Mouse (Mus musculus): ENCODE measurements around the gene Loxl1. TPM values are rescaled to one million over a fixed set of nuclear protein-coding genes. Genes with fewer than 3 reads are reported as not detected.

Gene Loxl1
- polyA plus RNA-seq (2015; fragmentation: Nextera tagmentation; extraction: Ambion mirVana): 3.9 and 4.8 TPM in 2 replicates

- Histone ChIP-seq H3K27ac (no peak within 1 kb of the TSS), H3K27me3 (peaks cover 35% of the 10 kb centered on the region), H3K36me3 (no peaks in the 10 kb centered on the region), H3K9me3 (no peaks in the 10 kb centered on the region), H3K9ac (replicated peaks) (peak within 1 kb of the TSS; percentile 52), H3K4me1 (replicated peaks) (peaks cover 51% of the 10 kb centered on the region), H3K4me3 (replicated peaks) (peak within 1 kb of the TSS; percentile 38), H3K4me2 (replicated peaks) (peak within 1 kb of the TSS; percentile 64)
- under 1% methylated on average over 21 of the region's 21 CpGs for WGBS
- ATAC-seq: peak; percentile 53
Measured at GRCm38 (mm10) chr9:58312944-58313359, at the start of gene Loxl1. Gene Loxl1 (minus strand): TSS chr9:58313186.

GRCm38 (mm10) chr9:58361956-58362355, 49.0 kb upstream of the Loxl1 start:
- no peaks in the 10 kb centered on the region for H3K27me3 ChIP-seq
- H3K4me2 ChIP-seq (replicated peaks): no peak overlapping the region
- H3K9ac ChIP-seq (replicated peaks): no peak overlapping the region
- H3K27ac ChIP-seq: no peak overlapping the region
- no peaks in the 10 kb centered on the region for H3K36me3 ChIP-seq
- no peaks in the 10 kb centered on the region for H3K4me1 ChIP-seq (replicated peaks)
- H3K9me3 ChIP-seq: no peaks in the 10 kb centered on the region
- no peak overlapping the region for H3K4me3 ChIP-seq (replicated peaks)
- no peak for ATAC-seq
- WGBS: 84% methylated on average over 7 of the region's 7 CpGs

GRCm38 (mm10) chr9:58361373-58361772, 48.4 kb upstream of the Loxl1 start:
- H3K4me3 ChIP-seq (replicated peaks): no peak overlapping the region
- H3K27me3 ChIP-seq: no peaks in the 10 kb centered on the region
- ATAC-seq: no peak
- no peaks in the 10 kb centered on the region for H3K9me3 ChIP-seq
- 97% methylated on average over 1 of the region's 1 CpGs for whole genome bisulfite sequencing
- no peaks in the 10 kb centered on the region for H3K36me3 ChIP-seq
- no peak overlapping the region for H3K4me2 ChIP-seq (replicated peaks)
- no peak overlapping the region for H3K9ac ChIP-seq (replicated peaks)
- no peaks in the 10 kb centered on the region for H3K4me1 ChIP-seq (replicated peaks)
- H3K27ac ChIP-seq: no peak overlapping the region

GRCm38 (mm10) chr9:58355262-58356050, 42.5 kb upstream of the Loxl1 start:
- H3K36me3 ChIP-seq: no peaks in the 10 kb centered on the region
- peak; percentile 40; the same call in 1 of the 2 replicates for ATAC-seq
- H3K9ac ChIP-seq (replicated peaks): no peak overlapping the region

GRCm38 (mm10) chr9:58354701-58355100, 41.7 kb upstream of the Loxl1 start:
- no peaks in the 10 kb centered on the region for H3K36me3 ChIP-seq
- no peak overlapping the region for H3K27ac ChIP-seq
- H3K4me2 ChIP-seq (replicated peaks): no peak overlapping the region
- 85% methylated on average over 6 of the region's 6 CpGs for WGBS
- H3K4me1 ChIP-seq (replicated peaks): peaks cover 21% of the 10 kb centered on the region
- no peaks in the 10 kb centered on the region for H3K27me3 ChIP-seq
- H3K9me3 ChIP-seq: no peaks in the 10 kb centered on the region
- no peak for ATAC-seq
- no peak overlapping the region for H3K4me3 ChIP-seq (replicated peaks)
- H3K9ac ChIP-seq (replicated peaks): no peak overlapping the region

More at GRCm38 (mm10) chr9:58355262-58356050, 42.5 kb upstream of the Loxl1 start:
- Histone ChIP-seq H3K4me1 (replicated peaks) (peaks cover 21% of the 10 kb centered on the region), H3K4me2 (replicated peaks) (no peak overlapping the region), H3K27ac (peak overlapping the region; percentile 27; the same call in 1 of the 2 replicates), H3K27me3 (no peaks in the 10 kb centered on the region), H3K4me3 (replicated peaks) (no peak overlapping the region), H3K9me3 (no peaks in the 10 kb centered on the region)
- WGBS: 23% methylated on average over 6 of the region's 6 CpGs

GRCm38 (mm10) chr9:58353224-58353623, 40.2 kb upstream of the Loxl1 start:
- H3K4me3 ChIP-seq (replicated peaks): no peak overlapping the region
- no peak overlapping the region for H3K27ac ChIP-seq
- no peak overlapping the region for H3K4me2 ChIP-seq (replicated peaks)
- no peaks in the 10 kb centered on the region for H3K27me3 ChIP-seq
- no peaks in the 10 kb centered on the region for H3K36me3 ChIP-seq
- no peak overlapping the region for H3K9ac ChIP-seq (replicated peaks)
- ATAC-seq: no peak
- H3K4me1 ChIP-seq (replicated peaks): peaks cover 21% of the 10 kb centered on the region
- H3K9me3 ChIP-seq: no peaks in the 10 kb centered on the region
- WGBS: 87% methylated on average over 6 of the region's 6 CpGs

- Histone ChIP-seq H3K4me1 (replicated peaks) (0 out of 2 replicates have a peak, but pooled peaks cover 3% of the 10 kb centered on the region), H3K9me3 (no peaks in the 10 kb centered on the region), H3K27me3 (no peaks in the 10 kb centered on the region), H3K27ac (no peak overlapping the region), H3K36me3 (no peaks in the 10 kb centered on the region), H3K4me3 (replicated peaks) (no peak overlapping the region), H3K4me2 (replicated peaks) (no peak overlapping the region), H3K9ac (replicated peaks) (no peak overlapping the region)
- WGBS: 86% methylated on average over 6 of the region's 6 CpGs
- ATAC-seq: no peak
Measured at GRCm38 (mm10) chr9:58347795-58348194, 34.8 kb upstream of the Loxl1 start.

- no peak overlapping the region for H3K9ac ChIP-seq (replicated peaks)
- H3K36me3 ChIP-seq: no peaks in the 10 kb centered on the region
- no peak for ATAC-seq
- WGBS: 55% methylated on average over 10 of the region's 10 CpGs
- no peak overlapping the region for H3K4me2 ChIP-seq (replicated peaks)
- 0 out of 2 replicates have a peak, but pooled peaks cover 3% of the 10 kb centered on the region for H3K4me1 ChIP-seq (replicated peaks)
- no peak overlapping the region for H3K27ac ChIP-seq
- H3K4me3 ChIP-seq (replicated peaks): no peak overlapping the region
- H3K27me3 ChIP-seq: no peaks in the 10 kb centered on the region
- H3K9me3 ChIP-seq: no peaks in the 10 kb centered on the region
Measured at GRCm38 (mm10) chr9:58346498-58346897, 33.5 kb upstream of the Loxl1 start.

- H3K27me3 ChIP-seq: no peaks in the 10 kb centered on the region
- no peak overlapping the region for H3K9ac ChIP-seq (replicated peaks)
- no peak for ATAC-seq
- 76% methylated on average over 7 of the region's 7 CpGs for WGBS
- no peaks in the 10 kb centered on the region for H3K9me3 ChIP-seq
- H3K27ac ChIP-seq: no peak overlapping the region
- no peak overlapping the region for H3K4me3 ChIP-seq (replicated peaks)
- no peak overlapping the region for H3K4me2 ChIP-seq (replicated peaks)
- 0 out of 2 replicates have a peak, but pooled peaks cover 3% of the 10 kb centered on the region for H3K4me1 ChIP-seq (replicated peaks)
- H3K36me3 ChIP-seq: no peaks in the 10 kb centered on the region
Measured at GRCm38 (mm10) chr9:58345963-58346362, 33.0 kb upstream of the Loxl1 start.

- Histone ChIP-seq H3K9ac (replicated peaks) (no peak overlapping the region), H3K36me3 (no peaks in the 10 kb centered on the region), H3K4me2 (replicated peaks) (no peak overlapping the region), H3K27ac (no peak overlapping the region), H3K4me3 (replicated peaks) (no peak overlapping the region), H3K27me3 (no peaks in the 10 kb centered on the region), H3K9me3 (no peaks in the 10 kb centered on the region), H3K4me1 (replicated peaks) (0 out of 2 replicates have a peak, but pooled peaks cover 3% of the 10 kb centered on the region)
- ATAC-seq: no peak
- 100% methylated on average over 1 of the region's 1 CpGs for WGBS
Measured at GRCm38 (mm10) chr9:58341795-58342194, 28.8 kb upstream of the Loxl1 start.

- 80% methylated on average over 8 of the region's 8 CpGs for WGBS
- Histone ChIP-seq H3K4me2 (replicated peaks) (no peak overlapping the region), H3K4me1 (replicated peaks) (no peaks in the 10 kb centered on the region), H3K9ac (replicated peaks) (no peak overlapping the region), H3K9me3 (0 out of 2 replicates have a peak, but pooled peaks cover 4% of the 10 kb centered on the region), H3K36me3 (no peaks in the 10 kb centered on the region), H3K27ac (no peak overlapping the region), H3K27me3 (no peaks in the 10 kb centered on the region), H3K4me3 (replicated peaks) (no peak overlapping the region)
- no peak for ATAC-seq
Measured at GRCm38 (mm10) chr9:58336650-58337281, 23.8 kb upstream of the Loxl1 start.

GRCm38 (mm10) chr9:58331276-58331675, 18.3 kb upstream of the Loxl1 start:
- Histone ChIP-seq H3K27ac (no peak overlapping the region), H3K4me3 (replicated peaks) (no peak overlapping the region), H3K9ac (replicated peaks) (no peak overlapping the region), H3K9me3 (0 out of 2 replicates have a peak, but pooled peaks cover 4% of the 10 kb centered on the region), H3K36me3 (no peaks in the 10 kb centered on the region), H3K27me3 (no peaks in the 10 kb centered on the region), H3K4me1 (replicated peaks) (peaks cover 9% of the 10 kb centered on the region; the same call in 1 of the 2 replicates), H3K4me2 (replicated peaks) (no peak overlapping the region)
- 81% methylated on average over 3 of the region's 3 CpGs for WGBS
- no peak for ATAC-seq

Data from midbrain, embryonic 13.5 days (tissue).